8 mouse cellular contexts compared by ENCODE assay signal in genomic region chr8:86744313-86745220, GRCm38 (mm10). TPM values are rescaled to one million over a fixed set of nuclear protein-coding genes. Genes with fewer than 3 reads are reported as not detected.
DNase-seq lines count a peak whose midpoint lies in the region; ATAC-seq and TF ChIP-seq lines count a peak whose summit lies in the region.

No protein-coding gene starts in this region.

- intact Hi-C loops in left cerebral cortex, postnatal 36 days (cut with DNase I) = loop anchor here (5.0 kb wide), 1 partner anchor 138 kb away; no protein-coding TSS in a partner anchor

- H3K4me3 ChIP-seq in testis, adult 2 months (ENCODE audit: control insufficient read depth, low read depth, low read length) = peak overlapping the region; percentile 92
- H3K4me3 ChIP-seq in embryonic facial prominence, embryonic 13.5 days = peak overlapping the region; percentile 87
- peak overlapping the region; percentile 88 for H3K4me3 ChIP-seq in neural tube, embryonic 12.5 days

- peaks cover 4% of the 10 kb centered on the region; the same call in 1 of the 2 replicates for H3K4me1 ChIP-seq in testis, adult 2 months (ENCODE audit: control insufficient read depth, insufficient read depth, low read length)
- peaks cover 19% of the 10 kb centered on the region for H3K4me1 ChIP-seq in embryonic facial prominence, embryonic 13.5 days
- peaks cover 25% of the 10 kb centered on the region for H3K4me1 ChIP-seq in neural tube, embryonic 12.5 days

- WGBS in embryonic facial prominence, embryonic 13.5 days = 3% methylated on average over 18 of the region's 18 CpGs
- WGBS in neural tube, embryonic 12.5 days = 4% methylated on average over 18 of the region's 18 CpGs

- peak overlapping the region; percentile 80 for H3K4me2 ChIP-seq in embryonic facial prominence, embryonic 13.5 days
- peak overlapping the region; percentile 68 for H3K4me2 ChIP-seq in neural tube, embryonic 12.5 days (replicated peaks)

- peak overlapping the region; percentile 98 for H3K9ac ChIP-seq in embryonic facial prominence, embryonic 13.5 days
- peak overlapping the region; percentile 99 for H3K9ac ChIP-seq in neural tube, embryonic 12.5 days

- no peak for DNase-seq in testis, postnatal 10 days (ENCODE audit: low spot score)
- DNase-seq in kidney, postnatal 36 days = peak; percentile 49 to 52
- DNase-seq in left cerebral cortex, postnatal 36 days (ENCODE audit: low spot score in 2 of 2) = no peak
- no peak for DNase-seq in B cell, adult 2 months

- no peaks in the 10 kb centered on the region for H3K9me3 ChIP-seq in embryonic facial prominence, embryonic 13.5 days
- H3K9me3 ChIP-seq in neural tube, embryonic 12.5 days = no peaks in the 10 kb centered on the region

- TF ChIP-seq CTCF in testis, adult 2 months (IDR thresholded peaks at IDR 0.05; ENCODE audit: control insufficient read depth, insufficient read depth, insufficient replicate concordance, low read depth, low read length) = no peak

- ATAC-seq in embryonic facial prominence, embryonic 13.5 days (ENCODE audit: insufficient number of reproducible peaks, insufficient read depth, low FRiP score, low TSS enrichment, low read depth) = no peak
- no peak for ATAC-seq in neural tube, embryonic 12.5 days (ENCODE audit: low FRiP score, low read depth)
- no peak for ATAC-seq in granulocyte monocyte progenitor cell, adult 5-6 weeks (replicated peaks; ENCODE audit: poor library complexity, severe bottlenecking)

- peak overlapping the region; percentile 96 for H3K27ac ChIP-seq in testis, adult 2 months (ENCODE audit: control insufficient read depth, insufficient read depth, low read depth, low read length)
- H3K27ac ChIP-seq in embryonic facial prominence, embryonic 13.5 days = peak overlapping the region; percentile 96
- peak overlapping the region; percentile 94; the same call in 1 of the 2 replicates for H3K27ac ChIP-seq in neural tube, embryonic 12.5 days

- no peak for TF ChIP-seq POLR2A in testis, adult 2 months (IDR thresholded peaks at IDR 0.05; ENCODE audit: control insufficient read depth, low read depth, low read length)

- H3K27me3 ChIP-seq in testis, adult 2 months (ENCODE audit: control insufficient read depth, insufficient read depth, low read length) = no peaks in the 10 kb centered on the region
- no peaks in the 10 kb centered on the region for H3K27me3 ChIP-seq in embryonic facial prominence, embryonic 13.5 days
- no peaks in the 10 kb centered on the region for H3K27me3 ChIP-seq in neural tube, embryonic 12.5 days (replicated peaks)

- H3K36me3 ChIP-seq in testis, adult 2 months (ENCODE audit: control insufficient read depth, insufficient read depth, low read length) = no peaks in the 10 kb centered on the region
- H3K36me3 ChIP-seq in embryonic facial prominence, embryonic 13.5 days = no peaks in the 10 kb centered on the region
- H3K36me3 ChIP-seq in neural tube, embryonic 12.5 days = no peaks in the 10 kb centered on the region

RNA-seq across cellular contexts. Expression of gene Gm10638, which starts 0.9 kb away (rescaled TPM):
- 248 and 359 TPM in 2 replicates for polyA plus RNA-seq in testis, adult 2 months (2012; rRNA removed)
- polyA plus RNA-seq in embryonic facial prominence, embryonic 13.5 days (2015; fragmentation: Nextera tagmentation; extraction: Ambion mirVana) = 4.8 and 6.1 TPM in 2 replicates
- polyA plus RNA-seq in neural tube, embryonic 12.5 days (2016; fragmentation: Nextera tagmentation; extraction: Ambion mirVana) = 9.2 and 9.8 TPM in 2 replicates
- total RNA-seq in left cerebral cortex, postnatal 36 days (2021) = 1 to 10 TPM; 2.4 to 4.0 TPM
- total RNA-seq in granulocyte monocyte progenitor cell, adult 5-6 weeks (2014; fragmentation: Nextera tagmentation) = not detected in 2 replicates
- total RNA-seq in granulocyte monocyte progenitor cell, adult 5-6 weeks (2017) = 0.36 TPM in 1 of 2 replicates, not detected in the other

RNA-seq across cellular contexts. Expression of gene Siah1a, which starts 1.2 kb away (rescaled TPM):
- 23.7 and 26.5 TPM in 2 replicates for polyA plus RNA-seq in testis, adult 2 months (2012; rRNA removed)
- 58.1 and 59.0 TPM in 2 replicates for polyA plus RNA-seq in embryonic facial prominence, embryonic 13.5 days (2015; fragmentation: Nextera tagmentation; extraction: Ambion mirVana)
- 89.5 and 94.1 TPM in 2 replicates for polyA plus RNA-seq in neural tube, embryonic 12.5 days (2016; fragmentation: Nextera tagmentation; extraction: Ambion mirVana)
- total RNA-seq in left cerebral cortex, postnatal 36 days (2021) = 10 to 100 TPM; 31.5 to 34.2 TPM
- 8.1 and 14.1 TPM in 2 replicates for total RNA-seq in granulocyte monocyte progenitor cell, adult 5-6 weeks (2014; fragmentation: Nextera tagmentation)
- total RNA-seq in granulocyte monocyte progenitor cell, adult 5-6 weeks (2017) = 14.5 and 21.0 TPM in 2 replicates

Comparison
In these comparisons a context has a peak if more than half of its experiments do, and no peak if none do; other contexts are left out.
1. DNase-seq: peak in kidney, postnatal 36 days (2 of 2); none in testis, postnatal 10 days (single experiment), left cerebral cortex, postnatal 36 days (0 of 2) and B cell, adult 2 months (0 of 2).
2. RNA of gene Gm10638, which starts 0.9 kb away (polyA plus RNA-seq): 248 to 359 TPM in testis, adult 2 months; 9.2 to 9.8 TPM in neural tube, embryonic 12.5 days and 4.8 to 6.1 TPM in embryonic facial prominence, embryonic 13.5 days; every median in the first group is over 10 times any median in the second.
3. Peak in every context shown above with its lines, with median percentiles within 50 percentile points of each other: H3K27ac ChIP-seq and H3K4me3 ChIP-seq.